Mouse (Mus musculus) T-cell, adult 2 months (primary cell): ENCODE results near the gene Kif26a.

ENCODE experiments used
- DNase-seq: peaks from one replicate; pipeline ENCODE4 v3.0.0; 2022; ENCODE audit warnings: low spot score

Gene Kif26a

DNA sequence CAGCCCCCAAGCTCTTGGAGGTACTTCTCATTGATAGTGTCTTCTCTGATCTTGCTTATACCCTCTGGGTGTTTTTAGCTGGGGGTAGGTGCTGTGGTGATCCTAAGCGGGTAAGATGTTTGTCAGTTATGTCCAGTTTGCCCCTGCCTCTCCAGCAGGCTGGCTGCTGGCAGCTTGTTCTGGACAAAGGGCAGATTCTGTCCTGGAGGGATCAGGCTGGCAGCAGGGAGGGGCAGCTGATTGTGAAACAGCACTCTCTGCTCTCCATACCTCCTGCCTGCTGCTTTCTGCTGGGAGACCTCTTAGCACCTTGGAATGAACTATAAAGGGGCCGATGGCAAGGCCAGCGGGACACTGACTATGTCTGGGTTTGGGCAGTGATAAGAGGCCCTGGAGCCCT lies 71.7 kb downstream of the Kif26a start:
- no peak for DNase-seq

DNA sequence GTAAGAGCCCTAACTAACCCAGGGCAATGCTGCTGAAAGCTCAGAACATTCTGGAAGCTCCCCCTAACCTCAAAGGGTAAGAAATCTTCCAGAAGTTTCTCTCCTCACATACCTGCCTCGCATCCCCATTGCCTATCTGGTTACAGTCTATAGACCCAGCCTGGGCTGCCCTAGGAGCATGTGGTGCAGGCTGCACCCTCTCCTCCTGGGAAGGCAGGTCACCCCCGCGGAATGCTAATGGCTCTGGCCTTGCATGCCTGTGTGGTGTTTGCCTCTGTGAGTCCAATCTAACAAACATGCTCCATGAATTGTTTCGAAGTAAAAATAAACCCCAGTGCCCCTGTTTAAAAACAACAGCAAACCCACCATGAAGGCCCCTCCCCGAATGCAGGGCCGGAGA lies 75.3 kb downstream of the Kif26a start:
- no peak for DNase-seq

DNA sequence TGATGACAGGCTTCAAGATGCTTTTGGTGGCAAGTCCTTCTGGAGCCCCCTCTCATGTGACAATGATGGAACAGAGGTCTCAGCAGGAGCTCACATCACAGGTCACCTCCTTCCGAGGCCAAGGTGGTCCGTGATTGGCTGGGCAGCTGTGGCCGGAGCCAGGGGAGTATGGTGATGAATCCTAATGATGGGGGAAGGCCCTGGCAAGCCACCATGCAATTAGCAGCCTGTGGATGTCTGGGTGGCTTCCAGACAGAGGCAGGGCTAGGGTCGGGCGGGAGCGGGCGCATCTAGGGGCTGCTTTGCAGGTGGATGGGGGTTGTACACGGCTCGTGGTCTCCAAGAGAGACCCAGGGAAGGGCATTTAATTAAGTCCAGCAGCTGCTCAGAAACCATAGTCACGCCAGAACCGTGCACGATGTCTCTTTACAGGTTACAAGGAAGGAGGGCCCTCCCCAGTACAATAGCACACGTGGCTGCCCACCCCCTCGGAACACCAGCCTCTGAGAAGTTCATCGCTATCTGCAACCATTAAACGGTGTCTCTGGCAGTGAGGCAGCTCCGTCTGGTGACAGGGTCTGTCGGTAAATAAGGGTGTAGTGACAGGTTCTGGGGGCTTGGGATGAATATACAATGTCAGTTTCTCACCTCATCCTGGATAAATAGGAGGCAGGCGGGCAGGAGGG lies 75.9 kb downstream of the Kif26a start:
- no peak for DNase-seq

DNA sequence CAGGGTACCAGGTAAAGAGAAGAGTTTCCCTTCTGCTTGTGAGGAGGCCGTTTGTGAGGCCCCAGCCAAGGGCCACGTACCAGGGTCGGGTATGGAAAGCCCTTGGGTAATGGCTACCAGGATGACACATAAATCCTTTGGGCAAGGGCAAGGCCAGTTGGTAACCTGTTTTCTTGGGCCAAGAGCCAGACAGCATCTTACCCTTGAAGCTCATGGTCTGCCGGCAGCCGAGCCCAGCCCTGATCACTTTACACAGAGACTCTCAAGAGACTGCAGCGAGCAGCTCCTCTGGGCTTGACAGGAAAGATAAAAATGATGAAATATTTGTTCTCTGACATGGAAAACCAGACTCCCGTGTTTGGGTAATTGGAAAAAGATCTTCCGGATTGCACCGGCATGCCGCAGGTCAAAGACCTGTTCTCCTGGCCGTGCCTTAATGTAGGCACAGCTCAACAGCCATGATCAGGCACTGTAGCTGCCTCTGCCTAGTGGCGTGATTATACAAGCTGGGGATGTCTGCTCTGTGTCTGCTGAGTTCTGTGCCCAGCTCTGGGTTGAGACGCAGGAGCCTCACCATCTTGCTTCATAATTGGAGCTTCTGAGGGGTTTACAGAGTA lies 77.8 kb downstream of the Kif26a start:
- no peak for DNase-seq

DNA sequence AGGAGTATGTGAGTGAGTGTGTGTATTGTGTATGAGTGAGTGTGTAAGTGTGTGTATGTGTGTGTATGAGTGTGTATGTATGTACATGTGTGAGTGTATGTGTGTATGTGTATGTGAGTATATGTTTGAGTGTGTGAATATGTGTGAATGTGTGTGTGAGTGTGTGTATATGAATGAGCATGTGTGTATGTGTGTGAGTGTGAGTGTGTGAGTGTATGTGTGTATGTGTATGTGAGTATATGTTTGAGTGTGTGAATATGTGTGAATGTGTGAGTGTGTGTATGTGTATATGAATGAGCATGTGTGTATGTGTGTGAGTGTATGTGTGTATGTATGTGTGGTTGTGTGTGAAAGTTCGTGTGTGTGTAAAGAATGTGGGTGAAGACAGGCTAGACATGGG lies 80.2 kb downstream of the Kif26a start:
- no peak for DNase-seq

DNA sequence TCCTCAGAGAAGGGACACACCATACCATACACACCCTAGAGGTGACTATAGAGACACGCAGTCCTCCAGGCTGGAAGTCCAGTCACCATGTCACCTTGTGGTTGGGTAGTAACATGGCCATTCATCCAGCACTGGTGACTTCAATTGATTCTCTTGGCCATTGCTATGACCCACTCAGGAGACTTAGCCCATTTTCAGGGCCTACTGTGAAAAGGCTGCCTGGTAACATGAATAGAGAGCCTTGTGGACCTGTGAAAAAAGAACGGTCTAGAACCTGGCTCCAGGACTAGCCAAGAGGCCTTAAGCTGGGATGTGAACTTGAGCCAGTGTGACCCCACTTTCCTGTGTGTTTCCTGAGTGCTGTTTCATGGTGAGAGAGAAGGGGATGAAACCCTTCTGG lies 80.6 kb downstream of the Kif26a start:
- DNase-seq, result no peak

DNA sequence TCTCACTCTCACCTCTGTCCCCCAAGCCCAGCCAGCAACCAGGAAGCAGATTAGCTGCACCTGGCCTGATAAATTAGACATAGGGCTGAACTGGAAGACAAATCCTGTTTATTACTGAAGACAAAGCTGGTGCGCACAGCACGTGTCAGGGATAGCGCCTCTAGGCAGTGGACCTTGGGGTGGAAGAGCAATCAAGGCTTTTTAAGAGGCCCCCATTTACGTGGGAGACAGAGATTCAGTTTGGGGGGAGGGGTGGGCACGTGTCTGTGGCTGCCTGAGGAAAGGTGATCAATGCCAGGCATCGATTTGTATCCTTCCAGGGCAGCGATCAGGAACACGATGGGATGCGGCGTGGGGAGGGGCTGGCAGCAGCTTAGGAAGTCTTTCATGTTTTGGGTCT lies 83.1 kb downstream of the Kif26a start:
- DNase-seq, result no peak

DNA sequence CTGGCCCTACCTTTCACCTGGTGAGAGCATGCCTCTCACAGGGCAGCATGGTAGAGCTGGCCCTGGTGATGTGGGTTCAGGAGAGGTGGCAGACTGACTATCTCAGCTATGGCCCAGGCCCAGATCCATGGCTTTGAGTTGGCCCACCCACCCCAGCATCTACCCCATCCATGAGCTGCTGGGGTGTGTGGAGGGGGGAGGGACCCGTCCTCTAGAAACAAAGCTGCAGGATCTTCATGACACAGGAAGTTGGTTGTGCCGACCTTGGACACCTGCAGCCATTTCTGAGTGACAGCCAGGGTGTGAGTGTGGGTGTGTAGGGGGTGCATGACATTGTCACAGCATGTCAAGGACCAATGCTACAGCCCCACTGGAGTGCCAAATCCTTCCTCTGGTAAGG lies 84.2 kb downstream of the Kif26a start:
- DNase-seq, result no peak
